Mouse (Mus musculus) midbrain, embryonic 15.5 days (tissue): ENCODE data around the gene Sypl2. TPM values are rescaled to one million over a fixed set of nuclear protein-coding genes. Genes with fewer than 3 reads are reported as not detected.
A peak's percentile ranks its signal among the peaks of the same experiment; 100 is the strongest.

ENCODE experiments used
- ATAC-seq: fragments of 200-750 bp; cut with Nextera tagmentation; replicated peaks from 2 replicates; pipeline ENCODE4 v1.8.0; 2017; ENCODE audit warnings: moderate TSS enrichment
- H3K27ac ChIP-seq: fragments of 300-500 bp; sonication (generic); 2 replicates; pipeline ENCODE4 v1.5.1; 2015; ENCODE audit warnings: mild to moderate bottlenecking, inconsistent platforms
- H3K27me3 ChIP-seq: fragments of 300-500 bp; sonication (generic); replicated peaks from 2 replicates; pipeline ENCODE4 v1.6.1; 2015; ENCODE audit warnings: inconsistent platforms
- H3K36me3 ChIP-seq: fragments of 300-500 bp; sonication (generic); replicated peaks from 2 replicates; pipeline ENCODE4 v1.6.1; 2015; ENCODE audit warnings: inconsistent platforms
- H3K4me1 ChIP-seq: fragments of 300-500 bp; sonication (generic); 2 replicates; pipeline ENCODE4 v1.6.1; 2015; ENCODE audit warnings: inconsistent platforms
- H3K4me2 ChIP-seq: fragments of 300-500 bp; sonication (generic); 2 replicates; pipeline ENCODE4 v1.6.1; 2015; ENCODE audit warnings: inconsistent platforms, mild to moderate bottlenecking, moderate library complexity
- H3K4me3 ChIP-seq: fragments of 300-500 bp; sonication (generic); 2 replicates; pipeline ENCODE4 v1.5.1; 2015; ENCODE audit warnings: mild to moderate bottlenecking, inconsistent platforms
- H3K9ac ChIP-seq: fragments of 300-500 bp; sonication (generic); 2 replicates; pipeline ENCODE4 v1.6.1; 2015; ENCODE audit warnings: mild to moderate bottlenecking, inconsistent platforms
- H3K9me3 ChIP-seq: fragments of 300-500 bp; sonication (generic); 2 replicates; pipeline ENCODE4 v1.6.1; 2016; ENCODE audit warnings: inconsistent platforms
- WGBS: fragments of 180-500 bp; shearing (Covaris S2); methylation state at CpG from one replicate; pipeline ENCODE4 v1.1.7; 2015; ENCODE audit warnings: mixed read lengths; 5-methylcytosine and 5-hydroxymethylcytosine counted together
- polyA plus RNA-seq: library from polyadenylated mRNA; unstranded; fragments of >200 nt; fragmentation: Nextera tagmentation; extraction: Ambion mirVana; gene quantifications from 2 replicates; pipeline ENCODE4 v1.2.1, GENCODE M21; 2015

Sypl2 gene
- polyA plus RNA-seq, 1 experiment from 2014 or later = 0.27 TPM

GRCm38 (mm10) chr3:108220661-108221060 is 5.8 kb downstream of the Sypl2 start:
- Histone ChIP-seq H3K27ac (no peak overlapping the region), H3K9ac (no peak overlapping the region), H3K4me3 (no peak overlapping the region), H3K27me3 (peaks cover 21% of the 10 kb centered on the region), H3K9me3 (no peaks in the 10 kb centered on the region), H3K4me1 (no peaks in the 10 kb centered on the region), H3K4me2 (no peak overlapping the region), H3K36me3 (no peaks in the 10 kb centered on the region)
- ATAC-seq = no peak
- WGBS = 80% methylated on average over 3 of the region's 3 CpGs

- no peak overlapping the region for H3K4me2 ChIP-seq
- no peaks in the 10 kb centered on the region for H3K27me3 ChIP-seq
- no peaks in the 10 kb centered on the region for H3K9me3 ChIP-seq
- no peak for ATAC-seq
- H3K27ac ChIP-seq = no peak overlapping the region
- peaks cover 6% of the 10 kb centered on the region for H3K4me1 ChIP-seq
- H3K36me3 ChIP-seq = no peaks in the 10 kb centered on the region
- 23% methylated on average over 5 of the region's 5 CpGs for WGBS
- H3K4me3 ChIP-seq = no peak overlapping the region
- no peak overlapping the region for H3K9ac ChIP-seq
These were observed 11.7 kb downstream of the Sypl2 start for GRCm38 (mm10) chr3:108214734-108215133.

- H3K27ac ChIP-seq = no peak overlapping the region
- no peaks in the 10 kb centered on the region for H3K27me3 ChIP-seq
- H3K9ac ChIP-seq = no peak overlapping the region
- H3K4me3 ChIP-seq = no peak overlapping the region
- H3K36me3 ChIP-seq = no peaks in the 10 kb centered on the region
- peaks cover 23% of the 10 kb centered on the region for H3K4me1 ChIP-seq
- WGBS = 87% methylated on average over 8 of the region's 8 CpGs
- ATAC-seq = no peak
- no peak overlapping the region for H3K4me2 ChIP-seq
- H3K9me3 ChIP-seq = no peaks in the 10 kb centered on the region
These were observed 14.0 kb downstream of the Sypl2 start for GRCm38 (mm10) chr3:108212406-108212805.

GRCm38 (mm10) chr3:108211845-108212244 is 14.6 kb downstream of the Sypl2 start:
- no peak for ATAC-seq
- peaks cover 23% of the 10 kb centered on the region for H3K4me1 ChIP-seq
- peak overlapping the region; percentile 97 for H3K27ac ChIP-seq
- H3K9me3 ChIP-seq = no peaks in the 10 kb centered on the region
- H3K4me2 ChIP-seq = peak overlapping the region; percentile 59
- WGBS = 68% methylated on average over 6 of the region's 6 CpGs
- peak overlapping the region; percentile 60; the same call in 1 of the 2 replicates for H3K9ac ChIP-seq
- H3K27me3 ChIP-seq = no peaks in the 10 kb centered on the region
- peak overlapping the region; percentile 67 for H3K4me3 ChIP-seq
- 0 out of 2 replicates have a peak, but pooled peaks cover 4% of the 10 kb centered on the region for H3K36me3 ChIP-seq

DNA sequence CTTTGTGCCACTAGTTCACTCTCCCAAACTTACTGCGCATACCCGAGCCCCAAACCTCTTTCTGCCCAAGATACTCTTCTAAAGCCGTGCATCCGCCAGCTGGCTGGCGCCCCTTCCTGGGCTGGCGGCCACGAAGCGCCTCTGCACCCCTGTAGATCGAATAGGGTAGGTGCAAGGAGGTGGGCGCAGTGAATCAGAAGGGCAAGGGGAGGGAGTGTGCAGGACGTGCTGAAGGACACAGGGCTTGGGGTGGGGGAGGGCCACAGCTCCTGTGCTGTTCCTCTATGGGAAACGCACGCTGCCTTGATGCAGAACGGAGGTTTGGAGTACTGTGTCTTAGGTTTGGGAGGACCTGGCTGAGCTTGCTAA is 15.7 kb downstream of the Sypl2 start, which contains the start of gene Atxn7l2:
Gene Atxn7l2, minus strand, starts transcription at position 164 of the 369 bp plus-strand sequence.
- H3K4me2 ChIP-seq = peak within 1 kb of the TSS; percentile 87
- peak; percentile 92 for ATAC-seq
- H3K27me3 ChIP-seq = no peaks in the 10 kb centered on the region
- peaks cover 10% of the 10 kb centered on the region for H3K36me3 ChIP-seq
- 0% methylated on average over 14 of the region's 14 CpGs for WGBS
- no peaks in the 10 kb centered on the region for H3K9me3 ChIP-seq
- peaks cover 23% of the 10 kb centered on the region for H3K4me1 ChIP-seq
- H3K27ac ChIP-seq = peak within 1 kb of the TSS; percentile 97
- H3K9ac ChIP-seq = peak within 1 kb of the TSS; percentile 65
- peak within 1 kb of the TSS; percentile 67 for H3K4me3 ChIP-seq

DNA sequence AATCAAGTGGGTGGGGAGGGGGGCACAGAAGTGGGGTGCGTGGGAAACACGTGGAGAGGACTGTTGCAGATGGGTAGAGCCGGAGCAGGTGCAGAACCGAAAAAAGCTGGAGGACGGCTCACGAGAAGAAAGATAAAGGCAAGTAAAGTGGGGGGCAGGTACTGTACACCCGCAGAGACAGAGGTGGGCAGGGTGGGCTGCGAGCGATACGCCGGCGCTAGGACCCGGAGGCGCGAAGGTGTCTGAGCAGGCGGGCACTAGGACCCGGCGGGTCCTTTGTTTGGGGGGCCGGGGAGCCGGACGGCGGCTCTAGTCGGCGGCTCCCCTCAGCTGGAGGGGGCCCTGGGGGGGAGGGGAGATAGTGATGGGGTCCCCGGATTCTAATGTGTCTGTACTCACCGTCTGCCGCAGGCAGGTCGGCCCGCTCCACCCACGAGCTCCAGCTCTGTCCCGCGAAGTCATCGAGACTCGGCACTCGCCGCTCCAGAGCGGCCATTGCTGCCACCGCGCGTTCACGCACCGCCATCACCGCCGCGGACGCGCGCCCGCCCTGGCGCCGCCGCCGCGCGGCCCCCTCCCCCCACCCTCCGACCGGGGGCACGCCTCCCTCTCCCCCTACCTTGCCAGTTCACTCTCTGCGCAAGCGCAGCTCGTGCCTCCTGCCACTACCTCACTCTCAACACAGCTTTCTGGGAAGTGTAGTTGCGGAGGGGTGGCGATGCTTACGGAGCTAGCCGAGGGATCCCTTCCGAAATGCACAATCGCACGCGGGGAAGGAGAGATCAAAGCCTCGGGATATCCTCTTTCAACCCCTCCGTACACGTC is 16.3 kb downstream of the Sypl2 start:
- Histone ChIP-seq H3K9ac (peak overlapping the region; percentile 65), H3K9me3 (no peaks in the 10 kb centered on the region), H3K4me1 (peaks cover 23% of the 10 kb centered on the region), H3K27me3 (no peaks in the 10 kb centered on the region), H3K27ac (peak overlapping the region; percentile 97), H3K4me3 (peak overlapping the region; percentile 67), H3K4me2 (peak overlapping the region; percentile 87), H3K36me3 (peaks cover 16% of the 10 kb centered on the region)
- peak; percentile 96 for ATAC-seq
- WGBS = under 1% methylated on average over 72 of the region's 72 CpGs

GRCm38 (mm10) chr3:108209536-108209935 is 16.9 kb downstream of the Sypl2 start:
- Histone ChIP-seq H3K9ac (peak overlapping the region; percentile 65), H3K4me3 (peak overlapping the region; percentile 67), H3K27me3 (no peaks in the 10 kb centered on the region), H3K36me3 (peaks cover 17% of the 10 kb centered on the region), H3K27ac (peak overlapping the region; percentile 97), H3K4me1 (peaks cover 23% of the 10 kb centered on the region), H3K4me2 (peak overlapping the region; percentile 87), H3K9me3 (no peaks in the 10 kb centered on the region)
- no peak for ATAC-seq
- WGBS = 3% methylated on average over 8 of the region's 8 CpGs

- H3K9ac ChIP-seq = peak overlapping the region; percentile 65
These were observed 17.4 kb downstream of the Sypl2 start for GRCm38 (mm10) chr3:108209001-108209400.

DNA sequence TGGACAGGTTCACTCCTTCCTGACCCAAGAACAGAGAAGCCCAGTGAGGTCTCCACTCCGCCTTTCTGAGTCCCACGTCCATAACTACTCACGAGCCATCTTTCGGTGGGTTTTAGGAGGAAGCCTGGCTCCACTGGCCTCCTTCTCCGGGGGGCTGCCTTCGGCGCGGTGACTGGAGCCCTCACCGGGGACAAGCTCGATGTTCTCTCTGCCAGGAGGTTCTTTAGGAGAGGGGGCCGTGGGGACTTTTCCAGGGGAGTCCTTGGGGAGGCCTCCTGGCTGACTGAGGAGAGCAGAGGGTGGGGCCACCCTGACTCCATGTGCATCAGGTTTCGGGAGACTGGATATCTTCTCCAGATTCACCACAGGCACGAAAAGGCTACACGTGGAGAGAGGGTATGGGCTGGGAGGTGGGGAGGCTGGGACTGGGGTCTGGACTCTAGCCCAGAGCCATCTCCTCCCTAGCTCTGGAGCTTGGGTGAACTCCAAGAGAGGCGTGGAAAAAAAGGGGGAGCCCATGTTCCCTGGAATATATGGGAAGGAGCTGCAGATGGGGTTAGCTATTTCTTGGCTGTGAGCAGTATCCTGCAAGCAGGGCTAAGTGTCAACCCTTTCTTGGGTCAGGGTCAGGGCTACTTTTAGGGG is 19.6 kb downstream of the Sypl2 start:
- H3K36me3 ChIP-seq = peaks cover 17% of the 10 kb centered on the region
- H3K4me1 ChIP-seq = peaks cover 22% of the 10 kb centered on the region
- 92% methylated on average over 15 of the region's 15 CpGs for WGBS
- no peaks in the 10 kb centered on the region for H3K9me3 ChIP-seq
- ATAC-seq = no peak
- H3K27me3 ChIP-seq = no peaks in the 10 kb centered on the region
- no peak overlapping the region for H3K9ac ChIP-seq
- H3K4me3 ChIP-seq = no peak overlapping the region
- no peak overlapping the region for H3K27ac ChIP-seq
- H3K4me2 ChIP-seq = no peak overlapping the region

More at GRCm38 (mm10) chr3:108209001-108209400, 17.4 kb downstream of the Sypl2 start:
- peak overlapping the region; percentile 67 for H3K4me3 ChIP-seq
- ATAC-seq = no peak
- peak overlapping the region; percentile 87 for H3K4me2 ChIP-seq
- H3K9me3 ChIP-seq = no peaks in the 10 kb centered on the region
- H3K27ac ChIP-seq = no peak overlapping the region; the same call in 1 of the 2 replicates
- WGBS = 48% methylated on average over 3 of the region's 3 CpGs
- no peaks in the 10 kb centered on the region for H3K27me3 ChIP-seq
- H3K36me3 ChIP-seq = peaks cover 17% of the 10 kb centered on the region
- H3K4me1 ChIP-seq = peaks cover 23% of the 10 kb centered on the region

- Histone ChIP-seq H3K27ac (no peak overlapping the region), H3K27me3 (no peaks in the 10 kb centered on the region), H3K4me2 (no peak overlapping the region), H3K4me1 (peaks cover 28% of the 10 kb centered on the region), H3K36me3 (peaks cover 17% of the 10 kb centered on the region), H3K9me3 (no peaks in the 10 kb centered on the region), H3K9ac (no peak overlapping the region), H3K4me3 (no peak overlapping the region)
- no peak for ATAC-seq
- WGBS = 89% methylated on average over 8 of the region's 8 CpGs
These were observed 20.8 kb downstream of the Sypl2 start for GRCm38 (mm10) chr3:108205601-108206000.

DNA sequence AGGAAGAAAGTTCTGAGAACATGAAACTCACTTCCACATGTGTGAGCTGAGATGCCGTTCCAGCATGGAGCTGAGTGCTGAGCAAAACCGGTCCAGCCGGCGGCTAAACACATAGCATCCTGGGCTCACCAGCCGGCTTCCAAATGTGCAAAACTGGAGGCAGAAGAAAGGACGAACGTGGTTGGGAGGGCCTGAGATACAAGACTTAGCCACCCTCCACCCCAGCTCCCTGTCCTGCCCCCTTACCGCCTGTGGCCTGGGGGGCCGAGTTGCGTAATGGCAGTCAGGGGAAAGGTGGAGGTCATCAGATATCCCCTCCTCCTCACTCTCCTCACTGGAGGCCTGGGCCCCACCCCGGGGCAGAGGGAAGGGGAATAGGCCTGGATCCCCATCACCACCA is 22.0 kb downstream of the Sypl2 start:
- H3K4me2 ChIP-seq = no peak overlapping the region
- H3K9ac ChIP-seq = no peak overlapping the region
- no peaks in the 10 kb centered on the region for H3K9me3 ChIP-seq
- H3K4me1 ChIP-seq = peaks cover 37% of the 10 kb centered on the region
- 88% methylated on average over 11 of the region's 11 CpGs for WGBS
- H3K27ac ChIP-seq = no peak overlapping the region
- H3K36me3 ChIP-seq = peaks cover 17% of the 10 kb centered on the region
- no peak overlapping the region for H3K4me3 ChIP-seq
- ATAC-seq = no peak
- no peaks in the 10 kb centered on the region for H3K27me3 ChIP-seq

GRCm38 (mm10) chr3:108203621-108204325 is 22.7 kb downstream of the Sypl2 start:
- 77% methylated on average over 11 of the region's 11 CpGs for WGBS
- Histone ChIP-seq H3K9ac (no peak overlapping the region), H3K4me1 (peaks cover 30% of the 10 kb centered on the region), H3K27ac (no peak overlapping the region), H3K36me3 (peaks cover 17% of the 10 kb centered on the region), H3K27me3 (no peaks in the 10 kb centered on the region), H3K9me3 (no peaks in the 10 kb centered on the region), H3K4me3 (no peak overlapping the region), H3K4me2 (no peak overlapping the region)
- ATAC-seq = no peak; the same call in 1 of the 2 replicates
